ENCODE assay signal across 8 mouse cellular contexts in the genomic region with DNA sequence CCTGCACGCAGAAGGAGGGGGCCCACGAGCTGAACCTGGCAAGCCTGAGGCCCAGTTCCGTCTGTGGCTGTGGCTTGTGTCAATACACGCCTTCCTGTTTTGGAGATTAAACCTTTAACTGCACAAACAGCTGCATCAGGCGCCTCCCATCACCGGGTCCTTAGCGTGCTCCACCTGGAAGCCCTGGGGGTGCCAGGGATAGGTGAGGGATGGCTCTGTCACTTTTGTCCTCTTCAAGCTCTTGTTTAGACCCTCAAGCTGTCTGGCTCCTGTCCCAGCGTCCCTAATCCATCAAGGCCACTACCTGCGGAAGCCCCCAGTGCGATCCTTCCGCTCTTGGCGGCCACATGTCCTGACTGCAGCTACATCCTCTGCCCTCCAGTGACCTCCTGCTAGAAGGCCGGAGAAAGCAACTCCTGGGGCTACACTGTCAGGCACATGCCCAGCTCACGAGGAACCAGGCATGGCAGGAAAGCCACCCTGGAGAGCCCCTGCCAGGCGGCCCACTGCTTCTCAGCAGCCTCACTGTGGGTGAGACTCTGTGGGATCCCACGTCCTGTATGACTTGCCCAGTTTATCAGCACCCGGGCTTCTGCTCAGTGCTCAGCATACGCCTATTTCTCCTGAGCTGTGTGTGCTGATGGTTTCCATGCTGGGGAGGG. TPM values are rescaled to one million over a fixed set of nuclear protein-coding genes. Genes with fewer than 3 reads are reported as not detected.
DNase-seq lines count a peak whose midpoint lies in the region; ATAC-seq and TF ChIP-seq lines count a peak whose summit lies in the region.

No protein-coding gene starts in this region.

- no peaks in the 10 kb centered on the region for H3K36me3 ChIP-seq in megakaryocyte, embryonic 14.5 days (replicated peaks; ENCODE audit: low read length)

- H3K27ac ChIP-seq in gastrocnemius, adult 2 months = peak overlapping the region; percentile 63

- peak overlapping the region; percentile 29; the same call in 1 of the 2 replicates for H3K4me3 ChIP-seq in gastrocnemius, adult 2 months
- H3K4me3 ChIP-seq in megakaryocyte, embryonic 14.5 days (replicated peaks) = peak overlapping the region; percentile 86

- ATAC-seq in erythroblast, adult 5-6 weeks (replicated peaks; ENCODE audit: low FRiP score, poor library complexity, severe bottlenecking) = peak; percentile 81

- H3K4me1 ChIP-seq in megakaryocyte, embryonic 14.5 days = peaks cover 45% of the 10 kb centered on the region

- no peaks in the 10 kb centered on the region for H3K9me3 ChIP-seq in megakaryocyte, embryonic 14.5 days

- intact Hi-C loops in gastrocnemius, adult 2 months (cut with DNase I) = no loop called here

- no peak for TF ChIP-seq CTCF in gastrocnemius, adult 2 months (IDR thresholded peaks at IDR 0.05)

- no peak for DNase-seq in gastrocnemius, adult 2 months
- no peak for DNase-seq in gastrocnemius, adult 8-10 months (ENCODE audit: low spot score in 2 of 2)
- DNase-seq in kidney, postnatal 14 days = peak; percentile 82
- DNase-seq in ovary, postnatal 14 days (ENCODE audit: low spot score) = no peak
- DNase-seq in urinary bladder, adult 2 months (ENCODE audit: low spot score) = no peak
- no peak for DNase-seq in cerebellum, postnatal 4 days (ENCODE audit: low spot score in 2 of 2)

- H3K27me3 ChIP-seq in megakaryocyte, embryonic 14.5 days (replicated peaks) = peaks cover 54% of the 10 kb centered on the region

RNA-seq across cellular contexts. Expression of a gene that starts 10.1 kb away (rescaled TPM):
- total RNA-seq in gastrocnemius, adult 2 months (2021) = 1 to 10 TPM; 3.2 to 6.1 TPM
- total RNA-seq in gastrocnemius, adult 8-10 months (2022) = 1 to 10 TPM; 2.0 to 2.9 (median 2.4) TPM
- 2.9 and 9.4 TPM in 2 replicates for total RNA-seq in erythroblast, adult 5-6 weeks (2015; ENCODE audit: low replicate concordance)
- total RNA-seq in erythroblast, adult 5-6 weeks (2017; ENCODE audit: low replicate concordance) = 4.4 and 9.9 TPM in 2 replicates
- polyA plus RNA-seq in megakaryocyte, embryonic 14.5 days (2012; ENCODE audit: insufficient read depth, low replicate concordance) = 7.3 and 31.9 TPM in 2 replicates
- 20.6 and 23.6 TPM in 2 replicates for polyA plus RNA-seq in urinary bladder, adult 2 months (2012; rRNA removed)

RNA-seq across cellular contexts. Expression of a gene that starts 32.2 kb away (rescaled TPM):
- total RNA-seq in gastrocnemius, adult 2 months (2021) = not detected
- not detected for total RNA-seq in gastrocnemius, adult 8-10 months (2022)
- not detected in 2 replicates for total RNA-seq in erythroblast, adult 5-6 weeks (2015; ENCODE audit: low replicate concordance)
- not detected in 2 replicates for total RNA-seq in erythroblast, adult 5-6 weeks (2017; ENCODE audit: low replicate concordance)
- polyA plus RNA-seq in megakaryocyte, embryonic 14.5 days (2012; ENCODE audit: insufficient read depth, low replicate concordance) = 0.77 TPM in 1 of 2 replicates, not detected in the other
- polyA plus RNA-seq in urinary bladder, adult 2 months (2012; rRNA removed) = not detected in 2 replicates

RNA-seq across cellular contexts. Expression of a gene that starts 51.8 kb away (rescaled TPM):
- 1 to 10 TPM; 4.0 to 4.4 TPM for total RNA-seq in gastrocnemius, adult 2 months (2021)
- total RNA-seq in gastrocnemius, adult 8-10 months (2022) = 1 to 10 TPM; 2.6 to 5.2 (median 3.4) TPM
- 17.9 and 18.8 TPM in 2 replicates for total RNA-seq in erythroblast, adult 5-6 weeks (2015; ENCODE audit: low replicate concordance)
- total RNA-seq in erythroblast, adult 5-6 weeks (2017; ENCODE audit: low replicate concordance) = 3.7 and 7.0 TPM in 2 replicates
- polyA plus RNA-seq in megakaryocyte, embryonic 14.5 days (2012; ENCODE audit: insufficient read depth, low replicate concordance) = 302 and 455 TPM in 2 replicates
- 11.7 and 24.4 TPM in 2 replicates for polyA plus RNA-seq in urinary bladder, adult 2 months (2012; rRNA removed)
